Mouse (Mus musculus) spleen, postnatal 4 days (tissue): Measurements from ENCODE around the gene Rps4x.

Experiments
- DNase-seq, 2 experiments: peaks; one replicate each; pipeline ENCODE4 v3.0.0; 2022; ENCODE audit warnings: low spot score in 2 of 2

The Rps4x gene

GRCm38 (mm10) chrX:102188712-102189497 lies at the start of gene Rps4x:
Gene Rps4x (minus strand): TSS chrX:102189394.
- DNase-seq: peak; percentile 77 to 88

- peak; percentile 21 to 71 for DNase-seq
Observed at GRCm38 (mm10) chrX:102219126-102219525, 29.9 kb upstream of the Rps4x start.

GRCm38 (mm10) chrX:102215356-102215755 lies 26.2 kb upstream of the Rps4x start:
- peak in 1 of 2 experiments; percentile 14 for DNase-seq

GRCm38 (mm10) chrX:102190840-102191239 lies 1.6 kb upstream of the Rps4x start:
- DNase-seq: no peak

- no peak for DNase-seq
Observed at GRCm38 (mm10) chrX:102189581-102189980, 387 bp upstream of the Rps4x start.

- DNase-seq: no peak
Observed at GRCm38 (mm10) chrX:102187023-102187699, 2.0 kb downstream of the Rps4x start.

- no peak for DNase-seq
Observed at GRCm38 (mm10) chrX:102182575-102182974, 6.6 kb downstream of the Rps4x start.

GRCm38 (mm10) chrX:102175538-102176287 lies 13.5 kb downstream of the Rps4x start:
- DNase-seq: no peak

GRCm38 (mm10) chrX:102170900-102171299 lies 18.3 kb downstream of the Rps4x start:
- DNase-seq: no peak

- DNase-seq: no peak
Observed at GRCm38 (mm10) chrX:102170135-102170534, 19.1 kb downstream of the Rps4x start.

GRCm38 (mm10) chrX:102169724-102170123 lies 19.5 kb downstream of the Rps4x start:
- DNase-seq: no peak

- no peak for DNase-seq
Observed at GRCm38 (mm10) chrX:102166986-102167385, 22.2 kb downstream of the Rps4x start.

- no peak for DNase-seq
Observed at GRCm38 (mm10) chrX:102166521-102166920, 22.7 kb downstream of the Rps4x start.

- no peak for DNase-seq
Observed at GRCm38 (mm10) chrX:102163529-102163928, 25.7 kb downstream of the Rps4x start.

GRCm38 (mm10) chrX:102163096-102163495 lies 26.1 kb downstream of the Rps4x start:
- no peak for DNase-seq

- DNase-seq: no peak
Observed at GRCm38 (mm10) chrX:102160528-102160927, 28.7 kb downstream of the Rps4x start.

GRCm38 (mm10) chrX:102159778-102160177 lies 29.4 kb downstream of the Rps4x start:
- peak; percentile 25 to 77 for DNase-seq

GRCm38 (mm10) chrX:102157423-102157791 lies 31.8 kb downstream of the Rps4x start:
- no peak for DNase-seq

- DNase-seq: peak; percentile 89 to 93
Observed at GRCm38 (mm10) chrX:102156618-102157422, 32.4 kb downstream of the Rps4x start, which contains the start of gene Ercc6l. Gene Ercc6l (minus strand): TSS chrX:102157091.

GRCm38 (mm10) chrX:102141157-102141556 lies 48.0 kb downstream of the Rps4x start:
- no peak for DNase-seq
